Mouse (Mus musculus) limb, embryonic 10.5 days (tissue): ENCODE measurements around the gene Cldn14. TPM values are rescaled to one million over a fixed set of nuclear protein-coding genes. Genes with fewer than 3 reads are reported as not detected.
"Not testable (repeated sequence)": the region's sequence is repeated elsewhere in the genome, so short reads cannot be mapped to it uniquely, and the experiment has no call there.

ENCODE experiments used
- DNase-seq: peaks from one replicate; pipeline ENCODE4 v3.0.0-alpha.2; 2017; ENCODE audit warnings: low spot score
- H3K27ac ChIP-seq: fragments of 300-500 bp; sonication (generic); 2 replicates; pipeline ENCODE4 v1.5.1; 2016; ENCODE audit warnings: mild to moderate bottlenecking
- H3K27me3 ChIP-seq: fragments of 300-500 bp; sonication (generic); 2 replicates; pipeline ENCODE4 v1.6.1; 2016; ENCODE audit warnings: low read depth, mild to moderate bottlenecking; ENCODE audit not compliant: poor library complexity, severe bottlenecking
- H3K36me3 ChIP-seq: fragments of 300-500 bp; sonication (generic); 2 replicates; pipeline ENCODE4 v1.6.1; 2016; ENCODE audit warnings: mild to moderate bottlenecking, moderate library complexity
- H3K4me1 ChIP-seq: fragments of 300-500 bp; sonication (generic); 2 replicates; pipeline ENCODE4 v1.6.1; 2016
- H3K4me3 ChIP-seq: fragments of 300-500 bp; sonication (generic); 2 replicates; pipeline ENCODE4 v1.5.1; 2016; ENCODE audit warnings: mild to moderate bottlenecking, moderate library complexity
- H3K9me3 ChIP-seq: fragments of 300-500 bp; sonication (generic); replicated peaks from 2 replicates; pipeline ENCODE4 v1.6.1; 2016; ENCODE audit warnings: mild to moderate bottlenecking
- WGBS: fragments of 180-500 bp; shearing (Covaris S2); methylation state at CpG from one replicate; pipeline ENCODE4 v1.1.7; 2016; 5-methylcytosine and 5-hydroxymethylcytosine counted together
- polyA plus RNA-seq: library from polyadenylated mRNA; unstranded; fragments of >200 nt; fragmentation: Nextera tagmentation; extraction: Ambion mirVana; gene quantifications from 2 replicates; pipeline ENCODE4 v1.2.1, GENCODE M21; 2016

Gene Cldn14
- polyA plus RNA-seq, 1 experiment from 2014 or later = not detected

GRCm38 (mm10) chr16:94023352-94024280 is 15.0 kb upstream of the Cldn14 start:
- Histone ChIP-seq H3K9me3 (0 out of 2 replicates have a peak, but pooled peaks cover 7% of the 10 kb centered on the region), H3K4me1 (peaks cover 13% of the 10 kb centered on the region), H3K27ac (no peak overlapping the region), H3K36me3 (no peaks in the 10 kb centered on the region), H3K27me3 (peaks cover 9% of the 10 kb centered on the region; the same call in 1 of the 2 replicates), H3K4me3 (no peak overlapping the region)
- WGBS = 86% methylated on average over 28 of the region's 28 CpGs
- no peak for DNase-seq

GRCm38 (mm10) chr16:94019725-94020124 is 11.1 kb upstream of the Cldn14 start:
- DNase-seq, H3K4me3 ChIP-seq, H3K9me3 ChIP-seq, H3K27me3 ChIP-seq, H3K27ac ChIP-seq, H3K36me3 ChIP-seq, H3K4me1 ChIP-seq: not testable (repeated sequence)
- WGBS = 69% methylated on average over 8 of the region's 8 CpGs

- no peak for DNase-seq
- Histone ChIP-seq H3K27me3 (peaks cover 9% of the 10 kb centered on the region; the same call in 1 of the 2 replicates), H3K36me3 (no peaks in the 10 kb centered on the region), H3K4me1 (peaks cover 8% of the 10 kb centered on the region), H3K27ac (no peak overlapping the region), H3K4me3 (no peak overlapping the region), H3K9me3 (no peaks in the 10 kb centered on the region)
- 77% methylated on average over 4 of the region's 4 CpGs for WGBS
Observed at GRCm38 (mm10) chr16:94017953-94018352, 9.3 kb upstream of the Cldn14 start.

GRCm38 (mm10) chr16:94014489-94015096 is 6.0 kb upstream of the Cldn14 start:
- Histone ChIP-seq H3K9me3 (no peaks in the 10 kb centered on the region), H3K4me3 (no peak overlapping the region), H3K36me3 (no peaks in the 10 kb centered on the region), H3K4me1 (peaks cover 23% of the 10 kb centered on the region), H3K27me3 (peaks cover 3% of the 10 kb centered on the region; the same call in 1 of the 2 replicates), H3K27ac (no peak overlapping the region)
- no peak for DNase-seq
- 79% methylated on average over 5 of the region's 5 CpGs for WGBS

- DNase-seq, H3K27me3 ChIP-seq, H3K36me3 ChIP-seq, H3K9me3 ChIP-seq, H3K27ac ChIP-seq, H3K4me3 ChIP-seq: not testable (repeated sequence)
- WGBS = 79% methylated on average over 8 of the region's 8 CpGs
- peaks cover 26% of the 10 kb centered on the region for H3K4me1 ChIP-seq
Observed at GRCm38 (mm10) chr16:94013328-94014086, 4.9 kb upstream of the Cldn14 start.

- H3K9me3 ChIP-seq = no peaks in the 10 kb centered on the region
- peaks cover 43% of the 10 kb centered on the region for H3K4me1 ChIP-seq
- DNase-seq = no peak
- H3K27ac ChIP-seq = 0 out of 2 replicates have a peak overlapping the region, but pooled peaks have one; percentile 26
- H3K36me3 ChIP-seq = no peaks in the 10 kb centered on the region
- peaks cover 3% of the 10 kb centered on the region; the same call in 1 of the 2 replicates for H3K27me3 ChIP-seq
- no peak overlapping the region for H3K4me3 ChIP-seq
- 21% methylated on average over 5 of the region's 5 CpGs for WGBS
Observed at GRCm38 (mm10) chr16:94011224-94011623, 2.6 kb upstream of the Cldn14 start.

- Histone ChIP-seq H3K27ac (0 out of 2 replicates have a peak overlapping the region, but pooled peaks have one; percentile 26), H3K4me3 (no peak overlapping the region), H3K36me3 (no peaks in the 10 kb centered on the region), H3K4me1 (peaks cover 43% of the 10 kb centered on the region), H3K9me3 (no peaks in the 10 kb centered on the region), H3K27me3 (peaks cover 3% of the 10 kb centered on the region; the same call in 1 of the 2 replicates)
- DNase-seq = no peak
- 67% methylated on average over 3 of the region's 3 CpGs for WGBS
Observed at GRCm38 (mm10) chr16:94010633-94011032, 2.0 kb upstream of the Cldn14 start.

GRCm38 (mm10) chr16:94010156-94010555 is 1.5 kb upstream of the Cldn14 start:
- Histone ChIP-seq H3K4me3 (no peak overlapping the region), H3K27ac (no peak overlapping the region), H3K4me1 (peaks cover 43% of the 10 kb centered on the region), H3K9me3 (no peaks in the 10 kb centered on the region), H3K27me3 (peaks cover 3% of the 10 kb centered on the region; the same call in 1 of the 2 replicates), H3K36me3 (no peaks in the 10 kb centered on the region)
- 81% methylated on average over 5 of the region's 5 CpGs for WGBS
- DNase-seq = no peak

GRCm38 (mm10) chr16:94009356-94009755 is 719 bp upstream of the Cldn14 start:
- no peak for DNase-seq
- WGBS = 58% methylated on average over 5 of the region's 5 CpGs

GRCm38 (mm10) chr16:94006706-94007665 is 1.7 kb downstream of the Cldn14 start:
- WGBS = 61% methylated on average over 23 of the region's 23 CpGs
- Histone ChIP-seq H3K27ac (peak overlapping the region; percentile 42; the same call in 1 of the 2 replicates), H3K4me1 (peaks cover 38% of the 10 kb centered on the region), H3K27me3 (no peaks in the 10 kb centered on the region; the same call in 1 of the 2 replicates), H3K36me3 (no peaks in the 10 kb centered on the region), H3K4me3 (no peak overlapping the region), H3K9me3 (no peaks in the 10 kb centered on the region)
- no peak for DNase-seq

More at GRCm38 (mm10) chr16:94009356-94009755, 719 bp upstream of the Cldn14 start:
- peaks cover 43% of the 10 kb centered on the region for H3K4me1 ChIP-seq
- H3K27me3 ChIP-seq = peaks cover 3% of the 10 kb centered on the region; the same call in 1 of the 2 replicates
- H3K9me3 ChIP-seq = no peaks in the 10 kb centered on the region
- no peak overlapping the region for H3K27ac ChIP-seq
- H3K4me3 ChIP-seq = no peak overlapping the region
- H3K36me3 ChIP-seq = no peaks in the 10 kb centered on the region

- 85% methylated on average over 6 of the region's 6 CpGs for WGBS
- H3K36me3 ChIP-seq = no peaks in the 10 kb centered on the region
- DNase-seq = no peak
- no peaks in the 10 kb centered on the region for H3K9me3 ChIP-seq
- H3K4me3 ChIP-seq = no peak overlapping the region
- H3K27ac ChIP-seq = no peak overlapping the region
- H3K4me1 ChIP-seq = peaks cover 32% of the 10 kb centered on the region
- H3K27me3 ChIP-seq = no peaks in the 10 kb centered on the region
Observed at GRCm38 (mm10) chr16:94003478-94003877, 5.2 kb downstream of the Cldn14 start.
